Mouse (Mus musculus): ENCODE measurements around the gene Tet3. TPM values are rescaled to one million over a fixed set of nuclear protein-coding genes. Genes with fewer than 3 reads are reported as not detected.

The Tet3 gene
- polyA plus RNA-seq, 1 experiment from 2014 or later = 11.4 TPM

DNA sequence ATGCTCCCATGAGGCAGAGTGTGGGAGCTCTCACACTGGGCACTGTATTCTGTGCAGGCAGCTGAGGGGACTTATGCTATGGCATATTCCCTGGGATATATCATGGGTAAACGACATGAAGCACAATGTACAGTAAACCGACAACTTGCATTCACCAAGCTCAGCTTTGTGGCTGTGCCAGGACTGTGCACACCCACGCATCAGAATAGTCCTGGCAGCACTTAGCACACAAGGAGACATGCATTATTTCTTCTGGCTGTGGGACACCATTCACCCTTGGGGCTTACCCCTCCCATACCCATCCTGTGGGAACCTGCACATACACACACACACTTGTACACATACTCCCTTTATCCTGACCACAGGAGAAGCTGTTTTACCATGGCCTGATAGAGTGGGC is 20.3 kb downstream of the Tet3 start:
- Histone ChIP-seq H3K9me3 (replicated peaks) (no peaks in the 10 kb centered on the region), H3K4me1 (replicated peaks) (peaks cover 70% of the 10 kb centered on the region), H3K27ac (replicated peaks) (no peak overlapping the region), H3K4me3 (replicated peaks) (no peak overlapping the region), H3K36me3 (replicated peaks) (peaks cover 19% of the 10 kb centered on the region; the same call in 1 of the 2 replicates), H3K4me2 (no peak overlapping the region), H3K27me3 (no peaks in the 10 kb centered on the region), H3K9ac (no peak overlapping the region)
- WGBS (ENCODE audit: insufficient replicate concordance) = 84% methylated on average over 3 of the region's 3 CpGs
- ATAC-seq (ENCODE audit: insufficient read depth) = no peak

DNA sequence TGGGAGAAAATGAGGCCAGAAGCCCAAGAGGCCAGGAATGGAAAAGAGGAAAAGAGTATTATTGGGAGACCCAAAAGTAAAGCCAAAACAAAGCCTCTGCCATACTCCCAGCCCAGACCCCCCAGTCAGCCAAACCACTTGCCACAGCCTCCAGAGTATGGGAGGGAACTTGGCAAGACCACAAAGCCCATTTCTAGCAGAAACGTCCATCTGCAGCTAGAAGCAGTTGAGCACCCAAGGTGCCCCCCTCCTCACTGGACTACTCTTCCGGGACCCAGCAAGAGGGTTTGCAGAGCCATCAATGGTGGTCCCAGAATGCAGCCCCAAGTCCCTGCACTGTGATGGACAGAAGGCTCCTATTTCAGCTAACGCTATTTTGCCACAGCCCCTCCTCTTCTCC is 21.1 kb downstream of the Tet3 start:
- Histone ChIP-seq H3K27me3 (no peaks in the 10 kb centered on the region), H3K4me1 (replicated peaks) (peaks cover 63% of the 10 kb centered on the region), H3K9ac (no peak overlapping the region), H3K36me3 (replicated peaks) (peaks cover 26% of the 10 kb centered on the region; the same call in 1 of the 2 replicates), H3K4me3 (replicated peaks) (no peak overlapping the region), H3K27ac (replicated peaks) (no peak overlapping the region), H3K4me2 (no peak overlapping the region), H3K9me3 (replicated peaks) (no peaks in the 10 kb centered on the region)
- ATAC-seq (ENCODE audit: insufficient read depth) = no peak
- 47% methylated on average over 3 of the region's 3 CpGs for WGBS (ENCODE audit: insufficient replicate concordance)

DNA sequence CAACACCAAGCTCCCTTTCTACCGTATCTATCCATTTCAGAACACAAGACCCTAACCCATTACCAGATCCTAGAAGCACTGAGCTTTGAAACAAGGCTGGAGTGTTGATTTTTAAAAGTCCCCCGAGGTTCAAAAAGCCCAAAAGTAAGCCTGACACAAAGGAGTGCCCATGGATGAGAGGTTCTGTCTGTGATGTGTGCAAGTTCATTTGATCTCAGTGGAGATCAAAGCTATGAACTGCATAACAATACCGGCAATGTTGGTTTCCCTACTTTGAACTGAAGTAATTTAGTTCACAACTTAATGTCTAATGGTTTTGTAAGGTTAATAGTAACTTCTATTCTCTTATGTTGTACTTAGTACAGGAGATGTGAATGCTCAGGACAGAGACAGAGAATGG is 21.7 kb downstream of the Tet3 start:
- peaks cover 60% of the 10 kb centered on the region for H3K4me1 ChIP-seq (replicated peaks)
- WGBS (ENCODE audit: insufficient replicate concordance) = 68% methylated on average over 3 of the region's 3 CpGs
- no peak overlapping the region for H3K27ac ChIP-seq (replicated peaks)
- no peaks in the 10 kb centered on the region for H3K9me3 ChIP-seq (replicated peaks)
- H3K27me3 ChIP-seq = no peaks in the 10 kb centered on the region
- H3K9ac ChIP-seq = no peak overlapping the region
- no peak overlapping the region for H3K4me3 ChIP-seq (replicated peaks)
- H3K4me2 ChIP-seq = no peak overlapping the region
- peaks cover 26% of the 10 kb centered on the region; the same call in 1 of the 2 replicates for H3K36me3 ChIP-seq (replicated peaks)
- no peak for ATAC-seq (ENCODE audit: insufficient read depth)

DNA sequence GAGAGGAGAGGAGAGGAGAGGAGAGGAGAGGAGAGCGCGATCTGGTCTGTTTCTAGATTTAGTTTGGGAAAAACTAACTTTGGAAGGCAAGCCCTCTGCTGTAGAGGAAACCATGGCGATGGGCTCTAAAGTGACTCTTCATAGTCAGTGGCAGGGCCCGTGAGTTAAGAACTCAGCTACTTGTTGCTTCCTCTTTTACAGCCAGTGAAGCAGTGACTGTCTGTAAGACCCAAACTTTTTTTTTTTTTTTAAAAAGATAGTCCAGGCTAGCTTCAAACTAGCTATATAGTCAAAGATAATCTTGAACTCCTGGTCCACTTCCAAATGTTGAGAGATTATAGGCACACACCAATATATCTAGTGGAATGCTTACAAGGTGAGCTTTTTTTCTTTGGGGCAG is 22.3 kb downstream of the Tet3 start:
- Histone ChIP-seq H3K27ac (replicated peaks) (no peak overlapping the region), H3K4me3 (replicated peaks) (no peak overlapping the region), H3K9ac (no peak overlapping the region), H3K9me3 (replicated peaks) (no peaks in the 10 kb centered on the region), H3K27me3 (no peaks in the 10 kb centered on the region), H3K4me2 (no peak overlapping the region), H3K4me1 (replicated peaks) (peaks cover 54% of the 10 kb centered on the region), H3K36me3 (replicated peaks) (peaks cover 26% of the 10 kb centered on the region; the same call in 1 of the 2 replicates)
- ATAC-seq (ENCODE audit: insufficient read depth) = no peak
- WGBS (ENCODE audit: insufficient replicate concordance) = 54% methylated on average over 4 of the region's 4 CpGs

DNA sequence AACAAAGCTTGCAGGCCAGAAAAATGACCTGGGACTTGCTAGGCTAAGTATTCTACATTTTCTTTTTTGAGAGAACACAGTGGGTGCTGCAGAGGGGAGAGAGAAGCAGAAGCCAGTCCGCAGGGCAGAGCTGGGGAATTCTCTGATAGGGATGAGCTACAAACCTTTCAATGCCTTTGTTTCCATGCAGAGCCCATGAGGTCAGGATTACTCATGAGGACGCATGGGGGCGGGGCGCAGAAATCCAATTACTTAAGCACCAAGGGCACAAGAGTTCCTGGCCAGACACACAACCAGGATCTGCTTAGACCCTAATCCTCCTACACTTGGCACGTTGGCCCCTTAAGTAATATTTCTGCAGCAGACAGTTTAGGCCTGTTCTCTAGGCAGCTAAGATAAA is 23.7 kb downstream of the Tet3 start:
- Histone ChIP-seq H3K27me3 (no peaks in the 10 kb centered on the region), H3K9me3 (replicated peaks) (no peaks in the 10 kb centered on the region), H3K36me3 (replicated peaks) (peaks cover 26% of the 10 kb centered on the region; the same call in 1 of the 2 replicates), H3K4me3 (replicated peaks) (no peak overlapping the region), H3K27ac (replicated peaks) (no peak overlapping the region), H3K9ac (no peak overlapping the region), H3K4me2 (no peak overlapping the region), H3K4me1 (replicated peaks) (peaks cover 41% of the 10 kb centered on the region)
- ATAC-seq (ENCODE audit: insufficient read depth) = no peak
- 69% methylated on average over 5 of the region's 5 CpGs for WGBS (ENCODE audit: insufficient replicate concordance)

DNA sequence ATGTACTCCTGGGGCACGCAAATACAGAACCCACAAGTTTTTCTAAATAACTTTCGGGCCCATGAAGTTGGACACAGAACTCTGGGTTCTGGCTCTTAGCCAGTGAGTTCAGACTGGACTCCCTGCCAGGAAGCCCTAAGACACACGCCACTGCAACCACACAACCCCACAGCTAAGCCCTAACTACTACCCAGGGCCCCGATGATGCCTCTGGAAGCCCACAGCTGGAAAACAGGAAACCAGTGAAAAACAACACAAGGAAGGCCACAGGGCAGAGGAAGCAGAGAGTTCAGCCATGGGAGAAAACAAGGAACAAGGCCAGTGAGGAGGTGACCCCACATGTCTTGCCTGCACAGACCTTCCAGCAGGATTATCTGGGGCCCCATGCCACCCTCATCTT is 25.3 kb downstream of the Tet3 start:
- ATAC-seq (ENCODE audit: insufficient read depth) = no peak

DNA sequence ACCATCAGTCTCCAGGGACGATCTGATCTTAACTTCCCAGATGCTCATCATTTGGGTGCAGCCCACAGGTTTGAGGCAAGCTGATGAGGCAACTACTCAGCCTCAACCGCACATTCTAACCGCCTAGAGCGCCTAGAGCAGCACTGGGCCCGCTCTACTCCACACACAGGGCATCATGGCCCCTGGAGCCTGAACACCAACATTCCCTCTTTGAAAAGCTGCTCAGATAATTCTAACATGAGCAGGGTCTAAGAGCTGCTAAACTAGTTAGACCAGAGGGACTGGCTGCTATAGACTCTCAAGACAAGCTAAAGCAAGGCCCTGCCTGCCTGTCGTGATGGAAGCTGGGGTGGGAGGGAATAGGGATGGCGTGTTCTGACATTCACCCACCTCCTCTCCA is 25.9 kb downstream of the Tet3 start:
- no peak for ATAC-seq (ENCODE audit: insufficient read depth)
- Histone ChIP-seq H3K4me3 (replicated peaks) (no peak overlapping the region), H3K9ac (no peak overlapping the region), H3K4me2 (no peak overlapping the region), H3K36me3 (replicated peaks) (peaks cover 14% of the 10 kb centered on the region; the same call in 1 of the 2 replicates), H3K27me3 (no peaks in the 10 kb centered on the region), H3K27ac (replicated peaks) (no peak overlapping the region), H3K9me3 (replicated peaks) (no peaks in the 10 kb centered on the region), H3K4me1 (replicated peaks) (peaks cover 27% of the 10 kb centered on the region)
- 78% methylated on average over 7 of the region's 7 CpGs for WGBS (ENCODE audit: insufficient replicate concordance)

More for the DNA sequence above, 25.3 kb downstream of the Tet3 start:
- H3K9ac ChIP-seq = no peak overlapping the region
- no peak overlapping the region for H3K27ac ChIP-seq (replicated peaks)
- no peaks in the 10 kb centered on the region for H3K27me3 ChIP-seq
- H3K9me3 ChIP-seq (replicated peaks) = no peaks in the 10 kb centered on the region
- no peak overlapping the region for H3K4me2 ChIP-seq
- peaks cover 15% of the 10 kb centered on the region; the same call in 1 of the 2 replicates for H3K36me3 ChIP-seq (replicated peaks)
- H3K4me1 ChIP-seq (replicated peaks) = peaks cover 28% of the 10 kb centered on the region
- no peak overlapping the region for H3K4me3 ChIP-seq (replicated peaks)
- 75% methylated on average over 4 of the region's 4 CpGs for WGBS (ENCODE audit: insufficient replicate concordance)

DNA sequence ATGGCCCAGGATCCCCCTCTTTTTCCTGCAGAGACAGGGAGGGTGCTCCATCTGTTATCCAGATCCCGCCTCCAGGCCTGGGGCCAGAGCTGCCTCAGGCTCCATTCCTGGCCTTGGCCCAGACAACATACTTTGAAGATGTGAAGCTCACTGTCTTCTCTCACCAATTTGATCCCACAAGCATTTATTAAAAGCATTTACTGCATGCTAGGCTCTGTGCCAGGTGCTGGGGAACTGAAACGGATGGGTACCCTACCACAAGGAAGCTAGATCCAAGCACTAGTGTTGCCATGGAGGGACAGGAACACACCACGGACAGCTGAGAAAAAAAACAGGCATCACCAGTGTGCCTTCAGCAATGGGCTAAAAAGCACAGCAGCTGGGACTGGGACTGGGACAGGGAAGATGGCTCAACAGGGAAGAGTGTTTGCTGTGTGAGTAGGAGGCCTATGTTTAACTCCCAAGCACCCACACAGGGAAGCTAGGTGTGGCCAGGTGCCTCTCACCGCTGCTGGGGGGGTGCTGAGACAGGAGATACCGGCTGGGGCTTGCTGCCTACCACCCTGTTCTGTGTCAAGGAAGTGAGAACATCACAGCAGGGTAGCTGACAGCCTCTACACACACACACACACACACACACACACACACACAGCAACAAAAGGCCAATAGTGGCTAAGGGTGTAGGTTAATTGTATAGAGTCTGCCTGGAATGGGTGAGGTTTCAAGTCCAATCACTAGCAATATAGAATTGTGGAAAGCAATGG is 30.7 kb downstream of the Tet3 start:
- ATAC-seq (ENCODE audit: insufficient read depth) = no peak
- Histone ChIP-seq H3K27me3 (no peaks in the 10 kb centered on the region), H3K4me3 (replicated peaks) (no peak overlapping the region), H3K4me2 (no peak overlapping the region), H3K4me1 (replicated peaks) (peaks cover 14% of the 10 kb centered on the region), H3K36me3 (replicated peaks) (peaks cover 18% of the 10 kb centered on the region), H3K27ac (replicated peaks) (no peak overlapping the region), H3K9ac (no peak overlapping the region), H3K9me3 (replicated peaks) (no peaks in the 10 kb centered on the region)
- 63% methylated on average over 5 of the region's 5 CpGs for WGBS (ENCODE audit: insufficient replicate concordance)

DNA sequence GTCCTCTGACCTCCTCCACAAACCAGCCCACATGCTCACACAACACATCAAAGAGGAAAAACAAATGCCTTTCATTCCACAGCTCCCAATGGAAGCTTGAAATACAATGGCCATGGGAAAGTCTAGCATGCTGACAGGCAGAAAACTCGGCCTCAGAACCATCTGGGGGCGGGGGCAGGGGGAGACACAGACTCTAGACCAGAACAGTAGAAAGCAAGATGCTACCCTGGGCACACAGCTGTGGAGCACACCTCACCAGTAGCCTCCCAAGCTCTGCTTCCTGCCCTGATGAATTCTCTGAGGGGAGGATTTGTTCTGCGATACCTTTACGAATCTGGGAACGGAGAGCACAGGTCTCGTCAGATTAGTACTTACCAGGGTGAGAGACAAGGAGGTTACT is 31.4 kb downstream of the Tet3 start:
- Histone ChIP-seq H3K9ac (no peak overlapping the region), H3K9me3 (replicated peaks) (no peaks in the 10 kb centered on the region), H3K4me1 (replicated peaks) (peaks cover 20% of the 10 kb centered on the region), H3K36me3 (replicated peaks) (peaks cover 15% of the 10 kb centered on the region), H3K4me3 (replicated peaks) (no peak overlapping the region), H3K27me3 (no peaks in the 10 kb centered on the region), H3K27ac (replicated peaks) (no peak overlapping the region), H3K4me2 (no peak overlapping the region)
- 81% methylated on average over 6 of the region's 6 CpGs for WGBS (ENCODE audit: insufficient replicate concordance)
- no peak for ATAC-seq (ENCODE audit: insufficient read depth)

DNA sequence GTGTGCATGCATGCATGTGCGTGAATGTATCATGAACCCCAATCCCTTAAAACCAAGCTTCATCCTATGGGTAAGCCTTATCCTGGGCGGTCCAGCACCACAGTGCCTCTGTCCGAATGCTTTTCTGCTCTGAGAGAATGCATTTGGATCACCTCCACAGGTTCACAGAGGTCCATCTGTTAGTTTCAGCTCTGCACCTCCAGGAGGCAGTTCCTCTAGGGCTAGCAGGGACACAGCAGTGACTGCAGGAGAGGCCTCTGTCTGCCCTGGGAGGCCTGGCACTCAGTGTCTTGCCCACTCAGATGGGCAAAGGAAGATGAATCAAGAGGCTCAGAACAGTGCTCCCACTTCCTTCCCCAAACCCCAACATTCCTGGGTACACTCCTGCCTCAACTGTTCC is 32.3 kb downstream of the Tet3 start:
- Histone ChIP-seq H3K4me2 (no peak overlapping the region), H3K9ac (no peak overlapping the region), H3K36me3 (replicated peaks) (peaks cover 15% of the 10 kb centered on the region), H3K4me3 (replicated peaks) (no peak overlapping the region), H3K4me1 (replicated peaks) (peaks cover 26% of the 10 kb centered on the region), H3K27me3 (no peaks in the 10 kb centered on the region), H3K27ac (replicated peaks) (no peak overlapping the region), H3K9me3 (replicated peaks) (no peaks in the 10 kb centered on the region)
- no peak for ATAC-seq (ENCODE audit: insufficient read depth)
- WGBS (ENCODE audit: insufficient replicate concordance) = 84% methylated on average over 3 of the region's 3 CpGs

DNA sequence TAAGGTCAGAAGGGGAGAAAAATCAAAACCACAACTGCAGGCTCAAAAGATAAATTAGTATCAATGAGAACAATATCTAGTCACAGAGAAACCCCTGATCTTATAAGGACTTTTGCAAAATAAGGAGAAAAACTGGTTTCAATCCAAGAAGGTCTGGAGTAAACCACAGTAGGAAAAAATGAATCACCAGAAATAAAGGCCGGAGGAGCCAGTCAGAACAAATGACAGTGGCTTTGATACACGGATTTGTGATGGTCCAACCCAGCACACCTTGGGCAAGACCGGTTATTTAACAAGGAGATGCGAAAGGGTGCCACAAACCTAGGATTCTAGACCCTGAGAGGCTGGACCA is 34.9 kb downstream of the Tet3 start:
- no peak for ATAC-seq (ENCODE audit: insufficient read depth)
- no peak overlapping the region for H3K9ac ChIP-seq
- H3K4me1 ChIP-seq (replicated peaks) = peaks cover 26% of the 10 kb centered on the region
- H3K36me3 ChIP-seq (replicated peaks) = peaks cover 15% of the 10 kb centered on the region
- H3K27ac ChIP-seq (replicated peaks) = no peak overlapping the region
- no peak overlapping the region for H3K4me3 ChIP-seq (replicated peaks)
- no peak overlapping the region for H3K4me2 ChIP-seq
- no peaks in the 10 kb centered on the region for H3K27me3 ChIP-seq
- 77% methylated on average over 4 of the region's 4 CpGs for WGBS (ENCODE audit: insufficient replicate concordance)
- no peaks in the 10 kb centered on the region for H3K9me3 ChIP-seq (replicated peaks)
